25 mouse cellular contexts compared by ENCODE assay signal in the genomic region with DNA sequence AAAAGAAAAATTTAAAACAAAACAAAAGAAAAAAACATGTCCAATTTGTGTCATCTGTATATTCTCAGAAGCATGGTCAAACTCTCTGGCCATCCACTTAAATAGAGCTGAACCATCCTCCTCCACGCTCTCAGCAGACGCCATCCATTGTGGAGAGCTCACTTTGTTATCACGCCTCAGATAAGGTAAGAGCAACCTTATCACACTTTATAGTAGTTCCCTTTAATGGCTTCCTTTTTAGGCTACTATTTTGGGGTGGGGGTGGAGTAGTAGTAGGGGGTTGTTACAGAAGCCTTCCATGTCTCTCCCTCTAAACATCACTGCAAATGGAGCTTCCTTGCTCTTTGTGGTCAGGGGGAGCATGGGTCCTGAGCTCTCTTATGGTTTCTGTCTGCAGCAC.
"Had no signal": no experiment of that assay in that cellular context is flagged by ENCODE, and none has a peak within 500 bp of the region (broad histone marks: within the 10 kb centered on the region; RNA-seq: fewer than 3 reads in every experiment).

No protein-coding gene starts in this region.

- H3K4me1 ChIP-seq: lung, embryonic 15.5 days had no signal

- H3K27me3 ChIP-seq: midbrain, embryonic 12.5 days; neural tube, embryonic 12.5 days; neural tube, embryonic 15.5 days had no signal

- H3K9ac ChIP-seq: limb, embryonic 13.5 days; liver, embryonic 12.5 days; liver, embryonic 15.5 days; lung, embryonic 15.5 days; midbrain, embryonic 12.5 days; neural tube, embryonic 12.5 days; neural tube, embryonic 15.5 days had no signal

- H3K36me3 ChIP-seq: limb, embryonic 10.5 days; limb, embryonic 13.5 days; liver, embryonic 12.5 days; liver, embryonic 15.5 days; lung, embryonic 15.5 days; midbrain, embryonic 12.5 days; neural tube, embryonic 12.5 days; neural tube, embryonic 15.5 days had no signal

- H3K9me3 ChIP-seq: limb, embryonic 10.5 days; limb, embryonic 13.5 days; liver, embryonic 12.5 days; liver, embryonic 15.5 days; lung, embryonic 15.5 days; midbrain, embryonic 12.5 days; neural tube, embryonic 12.5 days; neural tube, embryonic 15.5 days had no signal

- H3K4me2 ChIP-seq: limb, embryonic 13.5 days; liver, embryonic 12.5 days; liver, embryonic 15.5 days; lung, embryonic 15.5 days; midbrain, embryonic 12.5 days; neural tube, embryonic 12.5 days; neural tube, embryonic 15.5 days had no signal

- H3K4me3 ChIP-seq: layer of hippocampus, adult 2 months; limb, embryonic 10.5 days; limb, embryonic 13.5 days; liver, embryonic 12.5 days; liver, embryonic 15.5 days; lung, embryonic 15.5 days; megakaryocyte, embryonic 14.5 days; midbrain, embryonic 12.5 days; neural tube, embryonic 12.5 days; neural tube, embryonic 15.5 days had no signal

- DNase-seq: kidney, adult 2 months; kidney, postnatal 25 days; layer of hippocampus, adult 9-11 months; liver; lung, adult 18-20 months; lung, postnatal 10 days; lung, postnatal 36 days; right cerebral cortex, adult 18-20 months; right cerebral cortex, postnatal 14 days; right cerebral cortex, postnatal 4 days; thymus, adult 2 months; thymus, postnatal 14 days; thymus, postnatal 4 days had no signal

- ATAC-seq: liver, embryonic 12.5 days had no signal

- H3K27ac ChIP-seq: kidney, postnatal 0 days; limb, embryonic 10.5 days; limb, embryonic 13.5 days; liver, embryonic 12.5 days; liver, embryonic 15.5 days; lung, embryonic 15.5 days; midbrain, embryonic 12.5 days; neural tube, embryonic 12.5 days; neural tube, embryonic 15.5 days; stomach, postnatal 0 days had no signal
